Mouse (Mus musculus): ENCODE results near the gene Catsper2. TPM values are rescaled to one million over a fixed set of nuclear protein-coding genes. Genes with fewer than 3 reads are reported as not detected.

Gene Catsper2
- polyA plus RNA-seq (2012; rRNA removed; ENCODE audit: low replicate concordance): 0.39 and 0.56 TPM in 2 replicates

DNA sequence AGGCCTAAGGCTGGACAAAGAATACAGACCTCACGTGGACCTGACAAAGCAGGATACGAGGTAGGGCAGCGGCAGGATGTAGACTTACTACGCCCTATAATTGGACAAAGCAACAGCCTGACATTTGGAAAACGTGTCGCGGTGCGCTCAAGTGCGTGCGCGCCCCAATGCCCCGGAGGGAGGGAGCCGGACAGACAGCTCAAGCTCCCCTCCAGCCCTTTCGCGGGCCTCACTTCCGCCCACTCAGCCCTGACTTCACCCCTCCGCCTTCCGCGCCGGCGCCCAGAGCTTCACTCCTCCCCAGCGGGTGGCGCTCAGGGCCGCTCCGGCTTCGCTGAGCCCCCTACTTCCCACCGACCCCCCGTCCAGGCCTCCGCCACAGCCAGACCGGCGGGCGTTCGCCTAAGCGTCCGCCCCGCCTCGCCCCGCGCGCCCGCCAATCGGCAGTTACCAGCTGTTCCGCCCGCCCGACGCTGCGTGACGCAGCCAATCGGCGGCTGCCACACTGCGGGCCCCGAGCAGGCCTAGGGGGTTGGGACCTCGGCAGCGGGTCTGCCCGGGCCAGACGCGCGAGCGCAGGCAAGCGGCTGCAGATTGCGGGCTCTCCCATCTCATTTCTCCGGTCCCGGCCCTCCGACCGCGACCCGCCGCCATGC, at the start of gene Catsper2, which contains the start of gene Pdia3:
Gene Catsper2, minus strand, starts transcription at position 406 of the 656 bp plus-strand sequence.
Gene Pdia3, plus strand, starts transcription at position 389 of the 656 bp plus-strand sequence.

DNA sequence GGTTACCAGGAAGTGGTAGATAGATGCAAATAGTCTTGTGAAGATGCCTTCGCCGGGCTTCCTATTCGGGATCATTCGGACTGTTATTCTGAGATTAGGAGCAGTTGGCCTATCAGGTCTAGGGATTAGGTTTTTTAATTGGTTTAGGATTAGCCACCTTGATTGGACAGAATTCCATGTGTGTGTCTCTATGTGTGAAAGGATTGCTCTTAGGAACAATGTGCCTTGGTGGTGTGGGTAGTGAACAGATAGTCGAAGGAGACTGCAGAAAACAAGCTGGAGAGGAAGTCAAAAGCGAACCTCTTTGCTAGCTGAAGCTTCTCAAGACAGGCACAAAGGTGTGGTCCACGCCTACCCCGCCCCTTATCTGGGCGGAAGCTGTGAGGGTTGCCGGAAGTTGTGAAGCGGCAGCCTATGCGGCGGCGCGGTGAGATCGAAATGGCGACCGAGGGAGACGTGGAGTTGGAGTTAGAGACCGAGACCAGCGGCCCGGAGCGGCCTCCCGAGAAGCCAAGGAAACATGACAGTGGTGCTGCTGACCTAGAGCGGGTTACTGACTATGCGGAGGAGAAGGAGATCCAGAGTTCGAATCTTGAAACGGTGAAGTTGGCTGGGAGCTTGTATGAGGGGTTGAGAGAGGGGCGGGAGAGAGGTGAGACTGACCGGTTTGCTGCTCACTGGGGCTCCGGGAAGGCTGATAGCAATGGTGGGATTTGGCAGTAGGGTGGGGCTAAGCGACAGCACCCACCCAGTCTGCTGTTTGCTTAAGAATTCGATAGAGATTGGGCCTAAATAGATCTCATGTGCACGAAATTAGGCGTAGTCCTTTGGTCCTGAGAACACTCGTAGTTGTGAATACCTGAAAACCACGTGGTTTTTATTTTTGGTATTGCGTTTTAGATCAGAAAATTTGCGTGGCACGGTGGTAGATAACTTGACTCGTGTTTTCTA, 43.4 kb upstream of the Catsper2 start, which contains the start of gene Serinc4:
Gene Serinc4, minus strand, starts transcription at position 90 of the 951 bp plus-strand sequence.

DNA sequence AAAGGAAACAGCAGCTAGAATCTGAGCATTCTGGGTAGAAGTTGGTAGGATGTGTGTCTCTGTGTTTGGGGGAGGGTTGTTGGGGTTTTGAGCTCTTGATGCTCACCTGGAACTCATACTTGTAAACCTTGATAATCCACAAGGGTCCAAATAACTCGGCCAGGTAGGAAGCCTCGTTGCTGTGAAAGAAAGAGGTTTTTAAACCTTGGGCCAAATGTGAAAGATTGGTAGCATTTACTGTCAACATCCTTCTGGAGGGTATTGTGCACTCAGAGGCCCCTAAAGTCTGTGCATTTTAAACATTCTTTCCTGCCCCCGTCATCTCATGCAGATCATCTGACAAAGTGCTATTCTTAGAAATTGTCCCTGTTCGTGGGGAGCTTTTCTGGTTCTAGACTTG, 39.4 kb upstream of the Catsper2 start, which contains the start of gene Hypk:
Gene Hypk, plus strand, starts transcription at position 301 of the 400 bp plus-strand sequence.

DNA sequence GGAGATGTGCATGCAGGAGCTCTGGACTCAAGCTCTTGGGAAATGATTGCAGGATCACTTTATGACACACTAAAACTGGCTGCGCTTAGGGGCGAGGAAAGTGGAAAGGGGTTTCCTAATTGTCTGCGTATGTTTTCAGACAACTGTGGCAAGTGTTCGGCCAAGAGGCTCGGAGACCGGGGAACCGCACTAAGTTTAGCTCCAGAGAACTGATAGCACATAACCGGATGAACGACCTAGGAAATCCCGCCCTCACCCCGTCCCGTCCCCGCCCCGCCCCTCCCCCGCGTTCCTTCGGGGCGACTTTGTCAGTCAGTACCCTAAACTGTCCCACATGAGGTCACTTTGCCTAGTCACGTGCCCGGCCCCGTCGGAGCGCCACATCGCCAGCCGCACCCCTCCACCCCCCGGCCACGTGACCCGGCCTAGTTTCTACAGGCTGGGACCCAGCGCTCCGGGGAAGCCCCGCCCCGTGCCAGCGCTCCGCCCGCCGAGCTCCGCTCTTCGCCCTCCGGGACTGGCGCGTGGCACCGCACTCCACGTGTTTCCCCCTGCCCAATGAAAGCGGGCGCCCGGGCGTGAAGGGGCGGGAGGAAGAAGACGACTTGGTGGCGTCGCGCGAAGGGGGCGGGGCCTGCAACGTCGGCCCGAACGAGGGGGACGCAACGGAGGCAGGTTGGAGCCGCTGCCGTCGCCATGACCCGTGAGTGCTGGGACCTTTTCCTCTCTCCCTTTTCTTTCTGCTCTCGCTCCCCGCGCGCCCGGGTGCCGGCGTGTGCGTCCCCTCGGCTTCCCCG, 35.3 kb upstream of the Catsper2 start, which contains the start of gene Serf2:
Gene Serf2, plus strand, starts transcription at position 457 of the 797 bp plus-strand sequence.

DNA sequence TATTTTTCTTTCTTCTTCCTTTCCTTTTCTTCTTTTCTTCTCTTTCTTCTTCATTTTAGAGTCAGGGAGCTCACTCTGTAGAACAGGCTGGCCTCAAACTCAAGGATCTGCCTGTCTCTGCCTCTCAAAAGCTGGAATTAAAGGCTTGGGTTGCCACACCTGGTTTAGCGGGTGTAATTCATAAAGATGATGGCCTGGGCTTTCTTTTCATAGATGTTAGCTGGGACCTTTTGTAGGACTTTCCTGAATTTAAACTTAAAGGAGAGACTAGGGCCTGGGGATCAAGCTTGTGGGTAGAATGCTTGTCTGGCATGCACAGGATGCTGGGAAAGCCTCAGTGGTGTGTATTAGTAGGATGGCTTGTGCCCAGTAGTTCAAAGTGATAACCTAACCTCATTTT, 30.6 kb upstream of the Catsper2 start, which contains the start of gene Ell3:
Gene Ell3, minus strand, starts transcription at position 101 of the 400 bp plus-strand sequence.

GRCm38 (mm10) chr2:121386961-121387575, 26.5 kb downstream of the Catsper2 start, which contains the start of gene Strc:
TSS of gene Strc (minus strand) at chr2:121387168.

DNA sequence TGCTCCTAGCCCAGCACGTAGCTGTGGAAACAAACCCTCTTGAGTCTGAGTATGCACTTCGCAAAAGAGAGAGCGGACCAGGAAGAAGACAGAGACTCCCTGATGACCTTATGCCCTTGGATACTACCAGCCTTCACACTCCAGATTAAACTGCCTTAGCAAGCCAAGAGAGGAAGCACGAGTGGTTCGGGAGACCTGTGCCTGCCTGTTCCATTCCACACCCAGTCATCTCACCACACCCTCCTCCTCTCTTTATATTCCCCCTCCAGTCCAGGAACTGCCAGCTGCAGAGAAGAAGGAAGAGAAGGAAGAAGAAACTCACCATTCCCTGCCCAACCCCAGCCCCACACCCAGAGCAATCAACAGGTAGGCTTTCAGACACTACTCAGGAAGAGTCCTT, 56.1 kb downstream of the Catsper2 start, which contains the start of gene Ckmt1:
Gene Ckmt1, plus strand, starts transcription at position 221 of the 400 bp plus-strand sequence.

GRCm38 (mm10) chr2:121354820-121355592, 58.6 kb downstream of the Catsper2 start, which contains the start of gene Ppip5k1:
TSS of gene Ppip5k1 (minus strand) at chr2:121355396.

Other genes with a start within 250 kb of the Catsper2 start
- 8.6 and 20.6 TPM in 2 replicates for gene Tubgcp4, start 243.1 kb downstream of the Catsper2 start, polyA plus RNA-seq (2012; rRNA removed; ENCODE audit: low replicate concordance)
- gene Zscan29, start 242.7 kb downstream of the Catsper2 start, polyA plus RNA-seq (2012; rRNA removed; ENCODE audit: low replicate concordance): 1.4 and 2.0 TPM in 2 replicates
- 2.9 and 10.6 TPM in 2 replicates for gene Trp53bp1, start 142.4 kb downstream of the Catsper2 start, polyA plus RNA-seq (2012; rRNA removed; ENCODE audit: low replicate concordance)
- gene Map1a, start 124.2 kb downstream of the Catsper2 start, polyA plus RNA-seq (2012; rRNA removed; ENCODE audit: low replicate concordance): 1.3 and 2.9 TPM in 2 replicates
- gene Ppip5k1, start 58.4 kb downstream of the Catsper2 start, polyA plus RNA-seq (2012; rRNA removed; ENCODE audit: low replicate concordance): 38.4 and 48.8 TPM in 2 replicates
- 2,331 and 3,610 TPM in 2 replicates for gene Ckmt1, start 56.1 kb downstream of the Catsper2 start, polyA plus RNA-seq (2012; rRNA removed; ENCODE audit: low replicate concordance)
- 0.19 and 1.1 TPM in 2 replicates for gene Strc, start 26.6 kb downstream of the Catsper2 start, polyA plus RNA-seq (2012; rRNA removed; ENCODE audit: low replicate concordance)
- 1,015 and 2,104 TPM in 2 replicates for gene Pdia3, start within 50 bp of the Catsper2 start, polyA plus RNA-seq (2012; rRNA removed; ENCODE audit: low replicate concordance)
- gene Ell3, start 30.5 kb upstream of the Catsper2 start, polyA plus RNA-seq (2012; rRNA removed; ENCODE audit: low replicate concordance): 1.5 and 1.9 TPM in 2 replicates
- gene Serf2, start 35.4 kb upstream of the Catsper2 start, polyA plus RNA-seq (2012; rRNA removed; ENCODE audit: low replicate concordance): 581 and 825 TPM in 2 replicates
- 1.1 and 3.5 TPM in 2 replicates for gene Hypk, start 39.5 kb upstream of the Catsper2 start, polyA plus RNA-seq (2012; rRNA removed; ENCODE audit: low replicate concordance)
- gene Serinc4, start 43.0 kb upstream of the Catsper2 start, polyA plus RNA-seq (2012; rRNA removed; ENCODE audit: low replicate concordance): 0.09 and 0.30 TPM in 2 replicates
- gene Mfap1b, start 60.3 kb upstream of the Catsper2 start, polyA plus RNA-seq (2012; rRNA removed; ENCODE audit: low replicate concordance): 0.26 and 0.56 TPM in 2 replicates
- gene Mfap1a, start 92.9 kb upstream of the Catsper2 start, polyA plus RNA-seq (2012; rRNA removed; ENCODE audit: low replicate concordance): 0.34 and 0.35 TPM in 2 replicates
- gene Wdr76, start 92.9 kb upstream of the Catsper2 start, polyA plus RNA-seq (2012; rRNA removed; ENCODE audit: low replicate concordance): 0.46 and 1.1 TPM in 2 replicates